Comparison of ENCODE assay signal across 20 mouse cellular contexts in genomic region chr17:35063466-35063865, GRCm38 (mm10). TPM values are rescaled to one million over a fixed set of nuclear protein-coding genes. Genes with fewer than 3 reads are reported as not detected.
DNase-seq lines count a peak whose midpoint lies in the region; ATAC-seq lines count a peak whose summit lies in the region.
"Had no signal": no experiment of that assay in that cellular context is flagged by ENCODE, and none has a peak within 500 bp of the region (broad histone marks: within the 10 kb centered on the region; RNA-seq: fewer than 3 reads in every experiment).

No protein-coding gene starts in this region.

- no peaks in the 10 kb centered on the region for H3K27me3 ChIP-seq in stomach, embryonic 16.5 days (ENCODE audit: control insufficient read depth, insufficient read depth, low read length)

- peak; percentile 52 to 70 for DNase-seq in cerebellum, postnatal 25 days
- peak; percentile 36 for DNase-seq in kidney, postnatal 10 days
- no peak for DNase-seq in kidney, adult 11 months
- peak; percentile 63 for DNase-seq in MN1 (ENCODE audit: low spot score)
- no peak for DNase-seq in right cerebral cortex, postnatal 36 days (ENCODE audit: low spot score in 2 of 2)
- DNase-seq: adrenal gland, postnatal 25 days; forebrain, postnatal 0 days; gastrocnemius, postnatal 14 days; kidney, postnatal 14 days; right cerebral cortex, postnatal 4 days; thymus, postnatal 14 days had no signal

- no peak overlapping the region for H3K4me2 ChIP-seq in stomach, embryonic 16.5 days (ENCODE audit: low read depth, low read length)
- H3K4me2 ChIP-seq: hindbrain, embryonic 14.5 days; midbrain, embryonic 15.5 days; neural tube, embryonic 12.5 days had no signal

- H3K9me3 ChIP-seq in stomach, embryonic 16.5 days (replicated peaks; ENCODE audit: control insufficient read depth, low read length) = no peaks in the 10 kb centered on the region
- H3K9me3 ChIP-seq: G1E; midbrain, embryonic 15.5 days; neural tube, embryonic 12.5 days had no signal

- H3K4me3 ChIP-seq in stomach, embryonic 16.5 days (replicated peaks; ENCODE audit: low read length) = no peak overlapping the region
- H3K4me3 ChIP-seq: midbrain, embryonic 15.5 days; neural tube, embryonic 12.5 days had no signal

- 81% methylated on average over 3 of the region's 3 CpGs for WGBS in stomach, embryonic 16.5 days

- no peak for ATAC-seq in cerebellum, adult (ENCODE audit: insufficient number of reproducible peaks, low FRiP score, low TSS enrichment)
- ATAC-seq in stomach, embryonic 16.5 days (ENCODE audit: insufficient read depth, low FRiP score) = no peak
- ATAC-seq: forebrain, postnatal 0 days; intestine, postnatal 0 days; midbrain, embryonic 15.5 days had no signal

- H3K4me1 ChIP-seq in stomach, embryonic 16.5 days (ENCODE audit: control insufficient read depth, insufficient read depth, low read length) = peaks cover 47% of the 10 kb centered on the region

- peak overlapping the region; percentile 16; the same call in 1 of the 2 replicates for H3K27ac ChIP-seq in stomach, embryonic 16.5 days (ENCODE audit: low read length)
- H3K27ac ChIP-seq: hindbrain, embryonic 14.5 days; macrophage; midbrain, embryonic 15.5 days; neural tube, embryonic 12.5 days had no signal

- H3K36me3 ChIP-seq in stomach, embryonic 16.5 days (ENCODE audit: control insufficient read depth, insufficient read depth, low read length) = peaks cover 8% of the 10 kb centered on the region

- no peak overlapping the region for H3K9ac ChIP-seq in stomach, embryonic 16.5 days (ENCODE audit: low read length)
- H3K9ac ChIP-seq: forebrain, postnatal 0 days; hindbrain, embryonic 14.5 days; midbrain, embryonic 15.5 days; neural tube, embryonic 12.5 days had no signal

RNA-seq across cellular contexts. Expression of gene Ly6g6c, which starts 1.7 kb away (rescaled TPM):
- 50.6 and 109 TPM in 2 replicates for polyA plus RNA-seq in stomach, embryonic 16.5 days (2015; fragmentation: Nextera tagmentation; extraction: Ambion mirVana)
- polyA plus RNA-seq: forebrain, postnatal 0 days; G1E; heart, embryonic 14.5 days; hindbrain, embryonic 14.5 days; macrophage; midbrain, embryonic 15.5 days; neural tube, embryonic 12.5 days had no signal

RNA-seq across cellular contexts. Expression of gene Mpig6b, which starts 2.5 kb away (rescaled TPM):
- polyA plus RNA-seq in stomach, embryonic 16.5 days (2015; fragmentation: Nextera tagmentation; extraction: Ambion mirVana) = 0.48 and 1.0 TPM in 2 replicates
- polyA plus RNA-seq: G1E had no signal

RNA-seq across cellular contexts. Expression of gene Ddah2, which starts 4.6 kb away (rescaled TPM):
- 190 and 193 TPM in 2 replicates for polyA plus RNA-seq in stomach, embryonic 16.5 days (2015; fragmentation: Nextera tagmentation; extraction: Ambion mirVana)

RNA-seq across cellular contexts. Expression of gene Ly6g6e, which starts 13.2 kb away (rescaled TPM):
- polyA plus RNA-seq in stomach, embryonic 16.5 days (2015; fragmentation: Nextera tagmentation; extraction: Ambion mirVana) = 32.3 and 49.2 TPM in 2 replicates
- polyA plus RNA-seq: hindbrain, embryonic 14.5 days; macrophage had no signal

RNA-seq across cellular contexts. Expression of gene Clic1, which starts 13.7 kb away (rescaled TPM):
- polyA plus RNA-seq in stomach, embryonic 16.5 days (2015; fragmentation: Nextera tagmentation; extraction: Ambion mirVana) = 396 and 441 TPM in 2 replicates

Comparison
In these comparisons a context has a peak if more than half of its experiments do, and no peak if none do; other contexts are left out.
1. DNase-seq: peak in cerebellum, postnatal 25 days (2 of 2), kidney, postnatal 10 days (single experiment) and MN1 (single experiment); none in kidney, adult 11 months (single experiment) and right cerebral cortex, postnatal 36 days (0 of 2).